Mouse (Mus musculus) CD8-positive naive resting alpha-beta T cell, adult 2 months (primary cell): ENCODE results near the gene Gpc6.

Experiments
- DNase-seq, 2 experiments: peaks; one replicate each; pipeline ENCODE4 v3.0.0; 2022; ENCODE audit warnings: low read depth in 2 of 2, low spot score in 2 of 2

The Gpc6 gene

DNA sequence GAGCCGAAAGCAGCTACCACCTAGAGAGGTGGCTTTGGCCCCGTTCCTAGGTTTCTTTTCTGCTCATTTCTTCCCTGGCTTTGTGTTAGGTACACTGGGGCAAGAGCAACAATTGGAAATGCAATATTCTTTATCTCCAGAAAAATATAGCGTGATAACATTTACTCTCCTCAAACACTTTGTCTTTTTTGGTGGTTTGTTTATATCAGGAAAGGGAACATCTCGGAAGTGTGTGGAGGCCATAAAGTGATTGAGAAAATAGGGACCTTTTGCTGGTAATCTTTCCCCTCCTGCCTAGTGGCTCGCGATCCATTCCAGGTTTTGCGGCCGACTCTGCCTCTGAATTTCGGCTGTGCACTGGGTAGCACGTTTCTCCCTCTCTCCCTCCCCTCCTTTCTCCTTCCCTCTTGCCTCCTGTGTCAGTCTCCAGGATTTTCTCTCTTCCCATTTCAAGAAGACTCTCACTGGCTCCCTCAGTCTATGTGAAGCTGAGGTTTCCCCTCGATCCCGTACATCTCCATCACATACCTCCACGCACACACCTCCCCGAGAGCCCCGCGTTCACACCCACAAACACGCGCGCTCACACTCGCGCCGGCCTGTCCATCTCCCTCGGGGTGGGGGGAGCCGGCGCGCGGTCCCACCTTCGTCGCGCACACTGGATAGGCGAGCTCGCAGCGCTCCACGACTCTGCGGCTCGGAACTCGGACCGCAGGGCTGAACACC lies at the start of gene Gpc6:
Gene Gpc6 (plus strand): TSS at position 440 of the 726 bp plus-strand sequence.
- no peak for DNase-seq

DNA sequence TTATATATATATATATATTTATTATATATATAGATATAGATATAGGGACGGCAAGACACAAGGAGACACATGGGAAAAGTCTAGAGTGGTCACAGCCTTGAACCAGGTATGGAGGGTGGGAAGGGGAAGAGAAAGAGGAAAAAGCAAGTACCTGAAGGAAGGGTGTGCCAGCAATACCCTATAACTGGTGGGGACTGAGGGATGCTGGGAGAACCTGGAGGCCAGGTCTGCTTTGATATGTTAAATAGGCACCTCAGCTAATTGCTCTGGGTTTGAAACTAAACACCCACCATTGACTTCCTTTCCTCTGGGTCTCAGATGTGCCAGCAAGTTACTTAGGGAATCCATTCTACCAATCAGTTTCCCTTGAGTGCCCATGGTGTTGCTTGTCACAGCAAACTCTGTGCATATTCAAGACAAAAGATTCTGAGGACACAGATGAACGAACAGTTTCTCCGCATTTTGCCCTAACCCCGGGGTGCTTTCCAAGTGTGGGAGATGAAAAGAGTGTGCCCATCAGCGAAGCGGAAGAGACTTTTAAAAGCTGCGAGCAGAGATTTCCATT lies 42.6 kb upstream of the Gpc6 start:
- no peak for DNase-seq

DNA sequence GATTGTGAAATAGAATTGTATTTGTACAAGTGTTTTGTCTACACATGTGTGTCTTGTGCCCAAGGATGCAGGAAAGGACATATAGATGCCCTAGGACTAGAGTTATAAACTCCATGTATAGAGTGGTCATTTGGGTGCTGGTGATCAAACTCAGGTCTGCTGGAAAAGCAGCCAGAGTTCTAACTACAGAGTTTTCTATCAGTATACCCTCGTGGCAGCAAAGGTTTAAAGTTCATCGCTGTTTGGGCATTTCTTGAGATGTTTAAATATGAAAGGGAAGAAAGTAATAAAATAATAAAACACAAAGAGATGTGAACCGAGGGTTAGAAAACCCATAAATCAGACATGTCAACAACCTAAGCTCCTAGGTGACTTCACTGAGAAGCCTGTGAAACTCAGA lies 30.8 kb upstream of the Gpc6 start:
- DNase-seq: no peak

DNA sequence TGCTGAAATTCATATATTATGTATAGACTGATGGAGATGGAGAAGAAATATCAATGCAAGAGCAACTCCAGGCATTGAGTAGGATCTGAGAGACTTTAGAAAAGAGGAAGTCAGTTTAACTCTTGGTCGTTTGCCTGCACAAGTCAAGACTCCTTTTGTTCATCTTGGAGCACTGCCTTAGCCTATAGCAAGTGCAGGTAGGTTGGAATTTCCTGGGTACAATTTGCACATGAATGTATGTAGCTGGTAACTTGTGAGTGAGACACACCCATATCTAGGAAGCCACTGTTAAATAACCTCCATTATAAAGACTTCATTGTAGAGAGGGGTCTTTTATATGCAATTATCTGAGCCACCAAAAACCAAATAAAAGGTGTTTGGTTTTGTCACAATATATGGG lies 27.1 kb upstream of the Gpc6 start:
- DNase-seq: no peak

DNA sequence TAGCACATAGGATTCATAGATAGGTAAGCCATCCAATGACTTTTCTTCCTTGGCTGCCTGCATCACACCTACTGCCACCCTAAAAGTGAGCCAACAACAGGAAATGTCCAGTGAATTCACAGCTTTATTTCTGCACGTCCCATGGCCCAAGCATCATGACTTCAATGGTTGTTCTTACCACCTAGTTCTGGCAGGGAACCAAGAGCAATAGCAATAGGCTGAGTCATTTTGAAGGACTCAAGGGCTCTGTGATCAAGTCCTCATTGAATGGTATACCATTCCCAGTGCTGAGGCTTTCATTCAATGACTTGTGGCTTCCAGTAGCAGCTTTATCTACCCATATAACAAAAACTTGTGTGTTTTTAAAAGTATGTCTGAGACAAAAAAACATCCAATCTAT lies 13.3 kb upstream of the Gpc6 start:
- DNase-seq: no peak

DNA sequence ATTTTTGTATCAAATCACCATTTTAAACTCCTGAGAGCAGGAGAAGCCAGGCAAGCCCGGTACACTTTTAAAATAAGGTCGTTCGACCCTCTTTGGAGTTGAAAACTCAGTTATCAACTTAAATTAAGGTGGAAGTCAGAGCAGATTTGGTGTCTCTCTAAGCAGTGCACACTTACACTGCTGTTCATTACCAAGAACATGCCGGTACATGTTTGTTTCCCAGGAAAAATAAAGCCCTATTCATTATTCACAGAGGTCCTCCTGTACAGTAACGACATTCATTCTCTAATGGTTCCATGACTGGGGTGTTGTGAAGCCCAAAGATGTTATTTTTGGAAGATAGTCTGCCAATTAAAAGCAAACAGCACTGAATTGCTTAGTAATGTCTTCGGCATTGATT lies 8.2 kb upstream of the Gpc6 start:
- DNase-seq: no peak

DNA sequence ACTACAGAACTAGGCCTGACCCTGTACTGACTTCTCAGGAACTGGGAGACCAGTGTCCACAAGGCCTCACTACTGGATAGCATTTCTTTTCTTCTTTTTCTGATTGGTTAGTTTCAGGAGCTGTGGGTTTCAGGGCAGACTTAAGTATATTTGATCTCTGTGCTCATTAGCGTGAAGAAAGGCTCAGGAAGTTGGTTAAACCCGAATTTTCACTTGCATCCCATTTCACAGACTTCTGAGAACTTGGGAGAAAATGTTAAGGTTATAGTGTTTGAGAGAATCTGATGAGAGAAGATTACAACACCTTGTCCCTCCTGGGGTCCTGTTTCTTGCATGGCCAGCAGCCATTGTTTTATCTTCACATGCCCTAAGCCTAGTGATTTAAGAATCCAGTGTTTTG lies 849 bp upstream of the Gpc6 start:
- no peak for DNase-seq

DNA sequence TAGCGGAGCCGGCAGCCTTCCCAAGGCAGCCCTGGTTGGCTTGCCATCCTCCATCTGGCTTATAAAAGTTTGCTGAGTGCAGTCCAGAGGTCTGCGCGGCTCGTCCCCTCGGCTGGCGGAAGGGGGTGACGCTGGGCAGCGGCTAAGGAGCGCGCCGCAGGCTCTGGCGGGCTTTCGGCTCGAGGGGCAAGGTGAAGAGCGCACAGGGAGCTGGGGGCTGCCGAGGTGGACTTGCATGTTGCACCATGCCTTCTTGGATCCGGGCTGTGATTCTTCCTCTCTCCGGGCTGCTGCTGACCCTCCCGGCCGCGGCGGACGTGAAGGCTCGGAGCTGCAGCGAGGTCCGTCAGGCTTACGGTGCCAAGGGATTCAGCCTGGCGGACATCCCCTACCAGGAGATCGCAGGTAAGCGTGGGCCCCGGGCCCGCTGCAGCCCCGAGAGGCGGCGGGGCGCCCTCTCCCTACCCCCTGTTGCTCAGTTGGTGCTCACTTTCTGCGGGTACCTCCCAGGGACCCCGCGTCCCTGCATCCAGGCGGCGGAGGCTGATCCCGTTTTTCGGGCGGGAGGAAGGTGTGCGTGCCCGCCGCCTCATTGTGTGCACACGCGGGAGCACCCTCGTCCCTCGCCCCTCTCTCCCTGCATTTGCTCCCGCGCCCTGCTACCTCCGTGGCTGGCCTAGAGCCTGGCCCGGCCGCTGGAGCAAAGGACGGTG lies 732 bp downstream of the Gpc6 start:
- no peak for DNase-seq

DNA sequence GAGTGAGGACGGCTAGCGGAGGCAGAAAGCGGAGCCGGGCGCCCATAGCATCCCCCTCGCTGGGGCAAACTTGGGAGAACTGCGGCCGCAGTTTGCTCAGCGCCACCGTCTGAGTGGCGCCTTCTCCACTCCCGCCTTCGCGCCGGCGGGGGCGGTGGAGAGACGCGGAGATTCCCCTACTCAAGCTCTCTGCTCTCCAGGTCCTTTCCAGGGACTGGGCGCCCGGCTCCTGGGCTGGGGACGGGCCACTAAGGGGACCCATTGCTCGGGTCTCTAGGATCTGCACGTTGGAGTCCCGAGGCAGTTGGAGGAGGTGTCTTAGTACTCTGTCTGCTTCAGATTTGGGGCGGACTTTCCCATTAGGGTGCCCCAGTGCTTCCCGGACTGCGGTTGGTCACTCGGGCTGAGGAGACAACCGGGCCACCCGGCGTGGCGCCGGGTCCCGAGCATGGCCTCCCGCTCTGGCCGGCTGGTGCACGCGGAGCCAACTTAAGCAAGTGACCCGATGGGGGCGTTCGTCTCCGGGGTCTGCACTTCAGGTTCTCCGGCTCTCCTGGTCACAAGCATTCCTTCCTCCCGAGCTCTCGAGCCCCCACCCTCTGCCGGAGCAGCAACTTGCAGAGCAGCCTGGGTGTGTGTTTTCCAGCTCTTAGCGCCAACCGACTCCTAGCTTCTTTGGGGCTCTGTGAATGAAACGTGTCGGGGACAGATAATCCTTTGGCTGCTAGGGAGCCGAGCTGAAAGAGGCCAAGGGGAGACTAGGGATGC lies 1.5 kb downstream of the Gpc6 start:
- DNase-seq: no peak

DNA sequence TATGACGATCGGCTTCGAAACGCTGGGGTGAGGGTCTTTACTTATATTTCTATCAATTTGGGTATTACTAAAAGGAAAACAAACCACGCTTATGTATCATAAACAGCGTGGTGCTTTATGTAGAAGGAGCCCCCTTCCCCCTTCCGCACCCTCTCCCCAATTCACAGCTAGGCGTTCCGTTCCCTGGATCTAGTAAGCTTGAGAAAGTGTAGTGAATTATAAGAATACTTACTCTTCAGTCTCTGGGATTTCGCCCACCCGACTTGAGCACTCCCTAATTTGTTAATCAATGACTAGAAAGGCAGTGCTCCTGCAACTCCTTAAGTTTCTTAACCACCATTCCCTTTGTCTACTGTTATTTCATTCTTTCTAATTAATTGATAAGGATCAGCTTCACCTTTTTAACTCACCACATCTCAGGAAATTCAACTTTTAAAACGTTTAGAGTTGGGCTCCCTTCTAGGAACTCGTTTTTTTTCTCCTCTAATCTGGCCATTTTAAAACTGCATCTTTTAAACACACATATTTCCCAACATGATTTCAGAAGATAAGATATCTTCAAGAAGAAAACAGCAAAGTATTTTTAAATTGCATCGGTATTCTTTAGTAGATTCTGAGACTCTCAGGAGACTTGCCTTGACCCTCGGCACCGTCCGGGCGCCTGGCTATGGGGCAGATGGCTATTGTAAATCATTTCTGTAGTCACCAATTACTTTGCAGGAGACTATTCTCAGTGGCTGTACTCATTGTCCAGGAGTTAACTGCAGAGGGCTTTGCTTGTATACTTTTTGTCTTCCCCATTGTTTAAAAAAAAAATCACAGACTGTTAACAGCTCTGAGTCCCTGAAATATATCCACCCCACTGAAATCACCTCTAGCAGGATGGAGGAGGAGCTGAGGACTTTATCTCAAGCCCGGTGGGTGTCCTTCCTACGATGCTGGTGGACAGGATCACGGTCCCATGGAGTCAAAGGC lies 2.5 kb downstream of the Gpc6 start:
- DNase-seq: no peak

DNA sequence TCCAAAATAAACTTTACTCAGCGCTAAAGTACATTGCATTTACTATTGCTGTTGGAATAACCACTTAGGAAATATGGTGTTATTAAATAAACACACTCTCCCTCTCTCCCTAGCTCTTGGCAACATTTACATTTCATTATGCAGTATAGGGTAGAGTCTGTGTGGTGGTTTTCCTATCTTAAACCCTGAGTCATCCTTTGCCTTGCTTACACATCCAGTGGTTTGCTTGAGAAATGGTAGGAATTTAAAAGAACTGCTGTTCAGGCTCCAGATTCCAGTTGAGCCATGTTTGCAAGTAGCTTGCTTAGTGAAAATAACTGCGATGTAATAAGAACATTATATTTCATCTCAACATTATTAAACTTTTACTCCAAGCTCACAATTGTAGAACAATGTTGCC lies 3.3 kb downstream of the Gpc6 start:
- DNase-seq: no peak

DNA sequence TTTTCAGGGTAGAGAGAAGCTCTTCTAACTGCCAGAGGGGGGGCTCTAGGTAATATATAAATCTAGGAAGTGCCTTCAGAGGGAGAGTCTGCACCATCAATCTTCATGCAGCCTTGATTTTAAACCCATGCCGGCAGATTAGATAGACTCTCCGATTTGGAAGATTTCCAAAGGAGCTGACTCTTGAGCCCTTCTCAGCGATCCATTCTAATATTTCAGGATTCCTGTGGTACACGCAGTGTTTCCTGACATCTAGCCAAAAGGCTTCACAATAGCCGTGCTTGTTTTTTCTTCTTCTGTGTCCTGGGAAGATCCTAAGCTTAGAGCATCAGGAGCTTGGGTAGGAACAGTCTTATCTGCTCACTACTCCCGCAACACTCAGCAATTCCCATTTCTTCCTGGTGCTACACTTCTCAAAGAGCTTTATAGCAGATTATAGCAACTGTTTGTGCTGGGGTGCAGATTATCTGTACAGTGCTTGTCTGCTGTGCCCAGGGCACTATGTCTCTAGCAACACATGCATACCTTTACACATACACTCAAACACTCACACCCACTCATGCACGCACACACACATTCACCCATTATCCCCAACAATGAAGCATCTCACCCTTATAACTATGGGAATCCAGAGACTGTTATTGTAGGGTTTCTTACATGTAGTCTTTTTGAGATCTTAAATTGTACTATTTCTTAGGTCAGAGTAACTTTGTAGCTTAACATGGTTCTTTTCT lies 3.8 kb downstream of the Gpc6 start:
- DNase-seq: no peak

DNA sequence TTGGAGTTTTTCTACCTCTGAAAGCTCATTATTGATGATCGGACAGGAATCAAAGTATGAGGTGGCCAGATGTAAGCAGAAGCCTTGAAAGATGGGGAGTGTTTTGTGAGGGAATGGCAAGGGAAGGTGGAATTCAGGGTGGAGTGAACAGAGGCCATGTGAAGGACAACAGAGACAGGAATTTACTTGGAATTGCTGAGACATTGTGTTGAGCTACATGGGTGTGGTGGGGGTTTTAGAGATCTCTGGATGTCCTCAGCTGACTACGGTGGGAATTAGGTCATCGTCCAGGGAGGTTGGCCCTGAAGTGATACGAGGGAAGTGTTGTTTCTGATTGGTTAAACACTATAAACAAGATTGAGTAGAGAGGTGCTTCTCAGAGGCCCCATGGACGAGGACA lies 8.7 kb downstream of the Gpc6 start:
- DNase-seq: no peak

DNA sequence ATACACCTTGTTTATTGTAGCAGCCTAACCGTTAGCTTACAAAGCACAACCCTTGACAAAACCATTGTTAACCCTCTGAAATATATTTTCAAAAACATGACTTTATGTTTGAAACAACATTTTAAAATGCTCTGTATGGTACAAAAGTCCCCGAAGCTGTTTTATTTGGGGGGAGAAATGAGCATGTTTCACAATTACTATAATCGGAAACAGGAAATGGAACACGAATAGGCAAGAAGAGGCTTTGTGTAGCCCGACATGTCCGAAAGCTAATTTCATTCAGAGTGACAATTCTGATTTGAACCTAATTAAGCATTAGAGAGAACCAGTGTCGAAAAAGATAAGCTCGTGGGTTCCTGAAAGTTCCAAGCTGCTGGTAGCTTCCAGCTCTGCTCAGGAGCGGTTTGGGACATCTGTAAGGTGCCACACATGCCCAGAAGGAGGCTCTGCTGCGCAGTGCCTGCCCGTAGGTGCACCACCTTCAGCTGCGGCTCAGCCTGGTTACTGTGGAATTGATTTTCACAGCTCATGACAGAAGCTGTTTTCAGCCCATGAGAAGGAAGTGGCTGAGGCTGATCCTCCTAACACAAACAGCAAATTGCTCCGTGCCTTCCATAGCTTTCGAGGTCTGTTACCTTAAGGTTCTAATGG lies 12.9 kb downstream of the Gpc6 start:
- DNase-seq: no peak

DNA sequence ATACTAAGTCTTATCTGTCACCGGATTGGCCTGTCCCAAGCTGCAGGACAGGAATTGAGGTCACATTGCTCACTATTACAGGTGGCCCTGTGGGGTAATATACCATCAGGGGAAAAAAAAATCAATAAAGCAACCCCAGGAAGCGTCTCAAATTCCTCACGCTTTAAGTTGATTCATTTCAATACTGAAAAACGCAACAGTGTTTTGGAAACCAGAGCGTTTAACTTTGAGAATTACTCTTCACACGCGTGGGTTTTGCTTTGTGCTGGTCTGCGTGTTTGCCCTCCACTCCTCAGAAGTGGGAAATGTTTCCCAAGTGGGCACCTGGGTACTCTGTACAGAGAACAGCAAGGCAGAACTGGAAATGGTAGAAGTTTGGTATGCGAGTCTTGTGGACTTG lies 13.6 kb downstream of the Gpc6 start:
- no peak for DNase-seq

DNA sequence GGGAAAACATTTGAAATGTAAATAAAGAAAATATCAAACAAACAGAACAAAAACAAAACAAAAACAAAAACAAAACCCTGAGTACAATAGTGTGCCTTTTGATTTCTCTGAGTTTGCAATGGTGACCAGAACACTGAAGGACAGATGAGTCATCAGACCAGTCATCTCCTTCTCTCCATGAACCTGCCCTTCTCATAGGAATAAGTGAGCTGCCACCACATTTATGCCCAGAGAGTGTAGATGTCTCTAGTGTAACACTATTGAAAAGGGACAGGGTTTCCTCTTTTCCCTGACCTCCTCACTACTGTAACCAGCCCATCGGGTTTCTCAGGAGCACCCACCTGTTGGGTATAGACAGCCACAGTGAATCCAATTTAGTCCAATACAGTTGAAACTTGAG lies 14.4 kb downstream of the Gpc6 start:
- no peak for DNase-seq

DNA sequence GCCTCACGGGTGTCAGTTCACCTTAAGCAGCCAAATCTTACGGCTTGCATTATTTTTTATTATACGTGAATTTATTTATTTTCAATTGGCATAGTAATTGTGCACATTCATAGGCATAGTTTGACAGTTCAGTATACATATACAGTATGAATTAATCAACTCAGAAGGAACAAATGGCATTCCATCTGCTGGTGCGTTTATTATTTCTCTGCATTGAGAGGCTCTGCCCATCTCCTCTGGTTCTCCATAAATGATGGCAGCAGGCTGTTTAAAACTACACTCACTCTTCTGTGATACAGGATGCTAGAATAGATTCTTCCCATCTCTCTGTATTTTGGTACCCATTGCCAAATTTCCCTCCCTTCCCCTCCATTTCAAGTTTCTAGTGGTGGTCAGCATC lies 16.7 kb downstream of the Gpc6 start:
- no peak for DNase-seq

DNA sequence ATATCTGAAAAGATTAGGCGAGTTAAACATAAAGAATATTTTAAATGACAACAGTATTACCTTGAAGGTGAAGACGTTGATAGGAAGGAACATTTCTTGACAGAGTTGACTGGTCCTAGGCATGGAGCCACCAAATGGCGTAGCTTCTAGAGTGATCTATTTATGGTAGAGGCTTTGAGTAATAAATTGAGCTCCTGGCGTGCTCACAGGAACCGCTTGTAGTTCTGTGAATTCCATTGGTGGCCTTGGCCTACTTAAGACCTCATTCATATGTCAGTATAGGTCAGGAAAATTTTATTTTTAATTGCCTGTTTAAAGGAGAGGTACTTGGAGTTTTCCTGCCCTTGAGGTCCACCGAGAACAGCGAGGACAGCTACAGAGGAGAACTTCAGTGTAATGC lies 18.6 kb downstream of the Gpc6 start:
- DNase-seq: no peak

DNA sequence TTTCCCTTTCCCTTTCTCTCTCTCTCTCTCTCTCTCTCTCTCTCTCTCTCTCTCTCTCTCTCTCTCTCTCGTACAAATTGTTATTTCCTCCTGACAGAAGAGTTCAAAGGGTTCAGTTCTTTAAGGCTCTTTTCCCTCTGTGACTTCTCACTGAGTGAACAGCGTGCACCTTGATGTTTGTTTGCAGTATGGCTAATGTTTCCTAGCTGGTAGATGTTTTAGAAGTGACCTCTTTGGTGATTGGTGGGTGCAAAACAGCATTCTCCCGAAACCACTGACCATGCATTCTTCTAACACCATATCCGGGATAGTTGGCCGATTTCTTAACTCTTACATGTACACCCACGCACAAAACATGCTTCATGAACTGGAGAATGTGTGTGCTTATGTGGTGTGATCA lies 20.9 kb downstream of the Gpc6 start:
- DNase-seq: no peak

DNA sequence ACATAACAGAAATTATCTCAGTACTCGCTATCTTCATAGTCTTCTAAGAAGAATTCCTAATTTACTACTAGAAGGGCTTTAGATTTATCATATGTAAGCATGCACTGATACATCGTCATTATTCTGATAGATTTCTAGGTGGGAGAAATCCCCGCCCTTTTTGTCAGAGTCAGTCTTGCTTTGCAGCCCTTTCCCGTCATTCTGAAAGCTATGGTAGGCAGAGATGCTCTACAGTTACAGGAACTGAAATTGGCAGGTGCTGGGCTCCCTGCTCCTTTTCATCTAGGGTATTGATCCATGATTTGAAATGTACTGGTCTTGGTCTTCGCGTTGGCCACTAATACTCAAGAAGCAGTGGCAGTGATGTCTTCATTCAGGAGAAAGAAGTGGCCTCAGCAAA lies 22.3 kb downstream of the Gpc6 start:
- DNase-seq: no peak
